Mouse (Mus musculus) forebrain, embryonic 13.5 days (tissue): ENCODE measurements around the gene Gli1. TPM values are rescaled to one million over a fixed set of nuclear protein-coding genes. Genes with fewer than 3 reads are reported as not detected.

Source experiments
- ATAC-seq: fragments of 200-750 bp; cut with Nextera tagmentation; 2 replicates; pipeline ENCODE4 v1.8.0; 2017
- H3K27ac ChIP-seq: fragments of 300-500 bp; sonication (generic); 2 replicates; pipeline ENCODE4 v1.5.1; 2015; ENCODE audit warnings: inconsistent platforms, mild to moderate bottlenecking, moderate library complexity
- H3K27me3 ChIP-seq: fragments of 300-500 bp; sonication (generic); 2 replicates; pipeline ENCODE4 v1.6.1; 2015; ENCODE audit warnings: mild to moderate bottlenecking, inconsistent platforms
- H3K36me3 ChIP-seq: fragments of 300-500 bp; sonication (generic); 2 replicates; pipeline ENCODE4 v1.6.1; 2015; ENCODE audit warnings: mild to moderate bottlenecking, inconsistent platforms; ENCODE audit not compliant: poor library complexity, severe bottlenecking
- H3K4me1 ChIP-seq: fragments of 300-500 bp; sonication (generic); 2 replicates; pipeline ENCODE4 v1.6.1; 2015; ENCODE audit warnings: inconsistent platforms
- H3K4me2 ChIP-seq: fragments of 300-500 bp; sonication (generic); 2 replicates; pipeline ENCODE4 v1.6.1; 2015; ENCODE audit warnings: inconsistent platforms, mild to moderate bottlenecking, moderate library complexity
- H3K4me3 ChIP-seq: fragments of 300-500 bp; sonication (generic); 2 replicates; pipeline ENCODE4 v1.5.1; 2015; ENCODE audit warnings: mild to moderate bottlenecking, inconsistent platforms
- H3K9ac ChIP-seq: fragments of 300-500 bp; sonication (generic); 2 replicates; pipeline ENCODE4 v1.6.1; 2015; ENCODE audit warnings: mild to moderate bottlenecking, inconsistent platforms
- H3K9me3 ChIP-seq: fragments of 300-500 bp; sonication (generic); replicated peaks from 2 replicates; pipeline ENCODE4 v1.6.1; 2016; ENCODE audit warnings: inconsistent platforms
- WGBS: fragments of 180-500 bp; shearing (Covaris S2); methylation state at CpG from one replicate; pipeline ENCODE4 v1.1.7; 2015; 5-methylcytosine and 5-hydroxymethylcytosine counted together
- polyA plus RNA-seq: library from polyadenylated mRNA; unstranded; fragments of >200 nt; fragmentation: Nextera tagmentation; extraction: Ambion mirVana; gene quantifications from 2 replicates; pipeline ENCODE4 v1.2.1, GENCODE M21; 2015

Gli1 gene
- polyA plus RNA-seq, 1 experiment from 2014 or later = 1.1 TPM

- Histone ChIP-seq H3K4me1 (peaks cover 27% of the 10 kb centered on the region), H3K27me3 (no peaks in the 10 kb centered on the region), H3K27ac (no peak overlapping the region), H3K9ac (no peak overlapping the region), H3K9me3 (no peaks in the 10 kb centered on the region), H3K4me3 (no peak overlapping the region), H3K4me2 (no peak overlapping the region), H3K36me3 (peaks cover 69% of the 10 kb centered on the region)
- no peak for ATAC-seq
- 90% methylated on average over 10 of the region's 10 CpGs for WGBS
Observed at GRCm38 (mm10) chr10:127294895-127295510, 46.8 kb downstream of the Gli1 start.

- Histone ChIP-seq H3K4me2 (no peak overlapping the region), H3K36me3 (peaks cover 56% of the 10 kb centered on the region), H3K27ac (no peak overlapping the region), H3K4me1 (peaks cover 36% of the 10 kb centered on the region), H3K27me3 (no peaks in the 10 kb centered on the region), H3K9ac (no peak overlapping the region), H3K9me3 (no peaks in the 10 kb centered on the region), H3K4me3 (no peak overlapping the region)
- no peak for ATAC-seq
- 85% methylated on average over 3 of the region's 3 CpGs for WGBS
Observed at GRCm38 (mm10) chr10:127293590-127294113, 48.1 kb downstream of the Gli1 start.

GRCm38 (mm10) chr10:127292987-127293538, 48.7 kb downstream of the Gli1 start:
- Histone ChIP-seq H3K9ac (0 out of 2 replicates have a peak overlapping the region, but pooled peaks have one; percentile 21), H3K27me3 (no peaks in the 10 kb centered on the region), H3K36me3 (peaks cover 50% of the 10 kb centered on the region), H3K4me1 (peaks cover 38% of the 10 kb centered on the region), H3K4me3 (no peak overlapping the region), H3K9me3 (no peaks in the 10 kb centered on the region), H3K4me2 (no peak overlapping the region; the same call in 1 of the 2 replicates), H3K27ac (no peak overlapping the region)
- 85% methylated on average over 6 of the region's 6 CpGs for WGBS
- ATAC-seq = no peak

GRCm38 (mm10) chr10:127291881-127292638, 49.7 kb downstream of the Gli1 start:
- Histone ChIP-seq H3K4me2 (peak overlapping the region; percentile 88), H3K27ac (no peak overlapping the region; the same call in 1 of the 2 replicates), H3K4me3 (peak overlapping the region; percentile 68), H3K9ac (peak overlapping the region; percentile 73), H3K4me1 (peaks cover 48% of the 10 kb centered on the region), H3K36me3 (peaks cover 44% of the 10 kb centered on the region), H3K27me3 (no peaks in the 10 kb centered on the region), H3K9me3 (no peaks in the 10 kb centered on the region)
- WGBS = 54% methylated on average over 5 of the region's 5 CpGs
- ATAC-seq = no peak

- Histone ChIP-seq H3K4me3 (peak overlapping the region; percentile 68), H3K4me2 (peak overlapping the region; percentile 88), H3K36me3 (peaks cover 43% of the 10 kb centered on the region), H3K9ac (peak overlapping the region; percentile 73), H3K27me3 (no peaks in the 10 kb centered on the region), H3K27ac (peak overlapping the region; percentile 98), H3K4me1 (peaks cover 56% of the 10 kb centered on the region), H3K9me3 (no peaks in the 10 kb centered on the region)
- ATAC-seq = peak; percentile 43
- WGBS = 4% methylated on average over 19 of the region's 19 CpGs
Observed at GRCm38 (mm10) chr10:127290930-127291880, 50.6 kb downstream of the Gli1 start.

GRCm38 (mm10) chr10:127290307-127290929, 51.4 kb downstream of the Gli1 start:
- H3K27ac ChIP-seq = peak overlapping the region; percentile 98
- peaks cover 43% of the 10 kb centered on the region for H3K36me3 ChIP-seq
- peak overlapping the region; percentile 88 for H3K4me2 ChIP-seq
- no peaks in the 10 kb centered on the region for H3K27me3 ChIP-seq
- peak overlapping the region; percentile 86 for H3K9ac ChIP-seq
- WGBS = 0% methylated on average over 44 of the region's 47 CpGs
- peaks cover 64% of the 10 kb centered on the region for H3K4me1 ChIP-seq
- ATAC-seq = peak; percentile 90
- no peaks in the 10 kb centered on the region for H3K9me3 ChIP-seq
- H3K4me3 ChIP-seq = peak overlapping the region; percentile 68

GRCm38 (mm10) chr10:127289573-127290191, 52.1 kb downstream of the Gli1 start:
- Histone ChIP-seq H3K36me3 (peaks cover 43% of the 10 kb centered on the region), H3K4me2 (peak overlapping the region; percentile 88), H3K9ac (peak overlapping the region; percentile 86), H3K4me3 (peak overlapping the region; percentile 68), H3K9me3 (no peaks in the 10 kb centered on the region), H3K27me3 (no peaks in the 10 kb centered on the region), H3K4me1 (peaks cover 72% of the 10 kb centered on the region), H3K27ac (peak overlapping the region; percentile 98)
- ATAC-seq = peak; percentile 7
- under 1% methylated on average over 15 of the region's 15 CpGs for WGBS

GRCm38 (mm10) chr10:127288800-127289572, 52.8 kb downstream of the Gli1 start, which contains the start of gene Mbd6:
TSS of gene Mbd6 (minus strand) at chr10:127289018.
- under 1% methylated on average over 35 of the region's 65 CpGs for WGBS
- H3K27ac ChIP-seq = peak within 1 kb of the TSS; percentile 98
- H3K9me3 ChIP-seq = no peaks in the 10 kb centered on the region
- H3K36me3 ChIP-seq = peaks cover 43% of the 10 kb centered on the region
- no peaks in the 10 kb centered on the region for H3K27me3 ChIP-seq
- H3K9ac ChIP-seq = peak within 1 kb of the TSS; percentile 86
- ATAC-seq = peak; percentile 32
- peaks cover 75% of the 10 kb centered on the region for H3K4me1 ChIP-seq
- H3K4me3 ChIP-seq = peak within 1 kb of the TSS; percentile 68
- H3K4me2 ChIP-seq = peak within 1 kb of the TSS; percentile 88

GRCm38 (mm10) chr10:127288328-127288799, 53.4 kb downstream of the Gli1 start:
- H3K4me1 ChIP-seq = peaks cover 75% of the 10 kb centered on the region
- H3K27ac ChIP-seq = peak overlapping the region; percentile 98
- H3K9ac ChIP-seq = peak overlapping the region; percentile 86
- H3K27me3 ChIP-seq = no peaks in the 10 kb centered on the region
- peaks cover 43% of the 10 kb centered on the region for H3K36me3 ChIP-seq
- ATAC-seq = peak; percentile 1; the same call in 1 of the 2 replicates
- no peaks in the 10 kb centered on the region for H3K9me3 ChIP-seq
- 0% methylated on average over 18 of the region's 28 CpGs for WGBS
- H3K4me2 ChIP-seq = peak overlapping the region; percentile 88
- peak overlapping the region; percentile 68 for H3K4me3 ChIP-seq

GRCm38 (mm10) chr10:127287936-127288293, 53.9 kb downstream of the Gli1 start:
- Histone ChIP-seq H3K27ac (peak overlapping the region; percentile 98), H3K9ac (peak overlapping the region; percentile 86), H3K4me3 (peak overlapping the region; percentile 68), H3K4me1 (peaks cover 70% of the 10 kb centered on the region), H3K36me3 (peaks cover 45% of the 10 kb centered on the region), H3K27me3 (no peaks in the 10 kb centered on the region), H3K9me3 (no peaks in the 10 kb centered on the region), H3K4me2 (peak overlapping the region; percentile 88)
- no peak for ATAC-seq
- 1% methylated on average over 3 of the region's 3 CpGs for WGBS
